Mouse (Mus musculus) heart, embryonic 16.5 days (tissue): ENCODE results near the gene Ell3. TPM values are rescaled to one million over a fixed set of nuclear protein-coding genes. Genes with fewer than 3 reads are reported as not detected.
A peak's percentile ranks its signal among the peaks of the same experiment; 100 is the strongest.

Source experiments
- ATAC-seq: fragments of 200-750 bp; cut with Nextera tagmentation; replicated peaks from 2 replicates; pipeline ENCODE4 v1.8.0; 2017; ENCODE audit warnings: moderate number of reproducible peaks; ENCODE audit not compliant: insufficient read depth, low FRiP score; ENCODE audit errors: extremely low read depth
- H3K27ac ChIP-seq: fragments of 300-500 bp; sonication (generic); 2 replicates; pipeline ENCODE4 v1.5.1; 2014; ENCODE audit warnings: mild to moderate bottlenecking, low read length, control low read depth, moderate library complexity
- H3K27me3 ChIP-seq: fragments of 300-500 bp; sonication (generic); 2 replicates; pipeline ENCODE4 v1.6.1; 2014; ENCODE audit warnings: low read length, mixed read lengths; ENCODE audit not compliant: control insufficient read depth, insufficient read depth
- H3K36me3 ChIP-seq: fragments of 300-500 bp; sonication (generic); 2 replicates; pipeline ENCODE4 v1.6.1; 2014; ENCODE audit not compliant: control insufficient read depth, insufficient read depth
- H3K4me1 ChIP-seq: fragments of 300-500 bp; sonication (generic); 2 replicates; pipeline ENCODE4 v1.6.1; 2014; ENCODE audit warnings: low read length, mixed read lengths; ENCODE audit not compliant: control insufficient read depth, insufficient read depth
- H3K4me2 ChIP-seq: fragments of 300-500 bp; sonication (generic); 2 replicates; pipeline ENCODE4 v1.6.1; 2014; ENCODE audit warnings: low read depth, mild to moderate bottlenecking, control low read depth, low read length
- H3K4me3 ChIP-seq: fragments of 300-500 bp; sonication (generic); 2 replicates; pipeline ENCODE4 v1.5.1; 2014; ENCODE audit warnings: mild to moderate bottlenecking, control low read depth, low read length
- H3K9ac ChIP-seq: fragments of 300-500 bp; sonication (generic); 2 replicates; pipeline ENCODE4 v1.6.1; 2014; ENCODE audit warnings: low read length, control low read depth
- H3K9me3 ChIP-seq: fragments of 300-500 bp; sonication (generic); replicated peaks from 2 replicates; pipeline ENCODE4 v1.6.1; 2016; ENCODE audit warnings: low read length; ENCODE audit not compliant: control insufficient read depth
- WGBS: fragments of 180-500 bp; shearing (Covaris S2); extraction: QIAGEN DNeasy Blood & Tissue Kit; methylation state at CpG from one replicate; pipeline ENCODE4 v1.1.7; 2014; 5-methylcytosine and 5-hydroxymethylcytosine counted together
- polyA plus RNA-seq: library from polyadenylated mRNA; unstranded; fragments of >200 nt; fragmentation: Nextera tagmentation; extraction: Ambion mirVana; gene quantifications from 2 replicates; pipeline ENCODE4 v1.2.1, GENCODE M21; 2015

Ell3 gene
- polyA plus RNA-seq, 1 experiment from 2014 or later, result 1.1 TPM

- peaks cover 26% of the 10 kb centered on the region for H3K36me3 ChIP-seq
- H3K4me2 ChIP-seq, result no peak overlapping the region
- peaks cover 15% of the 10 kb centered on the region for H3K4me1 ChIP-seq
- no peaks in the 10 kb centered on the region for H3K9me3 ChIP-seq
- WGBS, result 44% methylated on average over 5 of the region's 5 CpGs
- ATAC-seq, result no peak
- no peak overlapping the region for H3K27ac ChIP-seq
- H3K9ac ChIP-seq, result no peak overlapping the region
- no peaks in the 10 kb centered on the region for H3K27me3 ChIP-seq
- H3K4me3 ChIP-seq, result no peak overlapping the region
Measured at GRCm38 (mm10) chr2:121440834-121441605, 3.1 kb downstream of the Ell3 start.

DNA sequence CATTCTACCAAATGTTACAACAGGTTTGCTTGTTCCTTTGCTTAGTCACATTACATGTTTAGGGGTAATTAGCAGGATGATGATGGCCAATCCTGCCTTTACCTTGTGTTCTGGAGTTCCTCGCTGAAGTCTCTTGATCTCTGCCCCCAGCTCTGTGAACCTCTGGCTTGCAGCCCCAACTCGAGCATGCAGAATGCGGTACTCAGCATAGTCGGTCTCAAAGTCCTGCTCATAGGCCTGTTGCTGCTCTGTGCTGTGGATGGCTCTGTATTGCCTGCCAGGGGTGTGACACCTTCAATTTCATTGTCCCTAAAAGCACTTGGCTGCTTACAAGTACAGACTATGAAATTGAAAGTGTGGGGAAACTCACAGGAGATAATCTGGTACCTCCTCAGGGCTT lies 4.3 kb downstream of the Ell3 start:
- no peak overlapping the region for H3K9ac ChIP-seq
- H3K4me3 ChIP-seq, result no peak overlapping the region
- no peak overlapping the region for H3K4me2 ChIP-seq
- ATAC-seq, result no peak
- peaks cover 35% of the 10 kb centered on the region for H3K36me3 ChIP-seq
- no peak overlapping the region for H3K27ac ChIP-seq
- no peaks in the 10 kb centered on the region for H3K9me3 ChIP-seq
- WGBS, result 64% methylated on average over 4 of the region's 4 CpGs
- no peaks in the 10 kb centered on the region for H3K27me3 ChIP-seq
- peaks cover 15% of the 10 kb centered on the region for H3K4me1 ChIP-seq

GRCm38 (mm10) chr2:121434854-121435253 lies 9.2 kb downstream of the Ell3 start:
- Histone ChIP-seq H3K4me2 (no peak overlapping the region), H3K9ac (no peak overlapping the region), H3K36me3 (peaks cover 78% of the 10 kb centered on the region), H3K4me3 (no peak overlapping the region), H3K27me3 (no peaks in the 10 kb centered on the region), H3K4me1 (no peaks in the 10 kb centered on the region), H3K9me3 (no peaks in the 10 kb centered on the region), H3K27ac (no peak overlapping the region)
- no peak for ATAC-seq
- 100% methylated on average over 1 of the region's 1 CpGs for WGBS

- ATAC-seq, result no peak
- Histone ChIP-seq H3K4me2 (no peak overlapping the region), H3K36me3 (peaks cover 72% of the 10 kb centered on the region), H3K4me3 (no peak overlapping the region), H3K9ac (no peak overlapping the region), H3K27ac (no peak overlapping the region), H3K27me3 (no peaks in the 10 kb centered on the region), H3K4me1 (no peaks in the 10 kb centered on the region), H3K9me3 (no peaks in the 10 kb centered on the region)
- WGBS, result 83% methylated on average over 2 of the region's 2 CpGs
Measured at GRCm38 (mm10) chr2:121425890-121426289, 18.2 kb downstream of the Ell3 start.

- H3K4me3 ChIP-seq, result no peak overlapping the region
- 88% methylated on average over 2 of the region's 2 CpGs for WGBS
- no peak overlapping the region for H3K4me2 ChIP-seq
- no peak for ATAC-seq
- 0 out of 2 replicates have a peak, but pooled peaks cover 3% of the 10 kb centered on the region for H3K4me1 ChIP-seq
- no peaks in the 10 kb centered on the region for H3K27me3 ChIP-seq
- no peak overlapping the region for H3K27ac ChIP-seq
- H3K9me3 ChIP-seq, result no peaks in the 10 kb centered on the region
- peaks cover 58% of the 10 kb centered on the region for H3K36me3 ChIP-seq
- H3K9ac ChIP-seq, result no peak overlapping the region
Measured at GRCm38 (mm10) chr2:121423166-121423565, 20.9 kb downstream of the Ell3 start.

DNA sequence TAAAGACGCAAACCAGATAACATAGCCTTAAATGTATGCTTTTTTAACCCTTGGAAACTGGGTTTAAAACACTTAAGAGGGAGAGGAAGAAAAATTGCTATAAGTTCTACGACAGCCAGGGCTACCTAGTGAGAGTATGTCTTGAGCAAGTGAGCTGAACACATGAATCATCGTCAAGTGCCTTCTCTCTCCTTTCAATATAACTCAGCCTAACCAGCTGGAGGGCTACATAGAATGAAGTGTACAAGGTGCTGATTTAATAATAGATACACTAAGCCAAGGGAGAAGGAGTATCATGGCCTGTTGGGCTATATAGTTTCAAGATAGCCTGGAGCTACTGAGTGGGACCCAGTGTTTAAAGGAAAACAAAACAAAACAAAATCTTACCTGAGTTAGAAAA lies 25.6 kb downstream of the Ell3 start:
- WGBS, result 77% methylated on average over 3 of the region's 3 CpGs
- Histone ChIP-seq H3K4me3 (no peak overlapping the region), H3K9ac (no peak overlapping the region), H3K4me1 (peaks cover 21% of the 10 kb centered on the region), H3K36me3 (peaks cover 30% of the 10 kb centered on the region), H3K4me2 (no peak overlapping the region), H3K9me3 (no peaks in the 10 kb centered on the region), H3K27ac (no peak overlapping the region), H3K27me3 (no peaks in the 10 kb centered on the region)
- ATAC-seq, result no peak

DNA sequence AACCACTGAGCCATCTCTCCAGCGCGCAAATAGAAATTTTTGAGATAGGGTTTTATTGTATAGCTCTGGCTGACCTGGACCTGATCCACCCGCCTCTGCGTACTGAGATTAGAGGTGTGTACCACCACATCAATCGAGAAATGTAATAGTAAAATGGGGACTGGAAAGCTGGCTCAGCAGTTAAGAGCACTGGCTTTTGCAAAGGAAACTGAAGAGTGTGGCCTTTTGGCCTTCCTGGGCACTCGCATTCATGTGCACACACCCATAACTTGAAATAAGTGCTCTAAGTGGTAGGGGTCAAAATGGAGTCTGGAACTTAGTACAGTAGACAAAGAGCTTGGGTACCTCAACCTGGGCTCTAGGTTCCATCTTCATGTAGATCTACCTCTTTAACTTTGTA lies 27.7 kb downstream of the Ell3 start:
- Histone ChIP-seq H3K9ac (no peak overlapping the region), H3K4me1 (peaks cover 24% of the 10 kb centered on the region), H3K4me2 (peak overlapping the region; percentile 68)

DNA sequence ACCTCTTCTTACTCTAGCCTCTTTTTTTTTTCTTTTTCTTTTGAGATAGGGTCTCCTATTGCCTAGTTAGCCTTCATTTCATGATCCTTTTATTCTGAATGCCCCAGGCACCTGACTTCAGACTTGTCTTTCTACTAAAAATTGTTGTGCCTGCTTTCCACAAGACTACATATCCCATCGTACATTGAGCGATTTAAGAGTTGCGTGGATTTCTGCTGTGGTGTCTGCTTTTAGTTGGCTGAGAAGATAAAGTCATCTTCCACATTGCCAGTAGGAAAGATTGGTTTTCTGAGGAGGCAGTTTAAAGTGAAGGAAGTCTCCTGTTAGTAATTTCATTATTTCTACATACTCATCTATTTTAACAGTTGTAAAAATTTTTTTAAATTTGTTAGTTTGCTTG lies 28.5 kb downstream of the Ell3 start:
- no peak for ATAC-seq
- Histone ChIP-seq H3K9ac (peak overlapping the region; percentile 99; the same call in 1 of the 2 replicates), H3K4me2 (peak overlapping the region; percentile 68), H3K9me3 (no peaks in the 10 kb centered on the region), H3K4me1 (peaks cover 24% of the 10 kb centered on the region), H3K4me3 (peak overlapping the region; percentile 90), H3K36me3 (peaks cover 9% of the 10 kb centered on the region), H3K27me3 (no peaks in the 10 kb centered on the region), H3K27ac (no peak overlapping the region)
- WGBS, result 50% methylated on average over 3 of the region's 3 CpGs

More for the DNA sequence above, 27.7 kb downstream of the Ell3 start:
- no peaks in the 10 kb centered on the region for H3K27me3 ChIP-seq
- ATAC-seq, result no peak
- H3K9me3 ChIP-seq, result no peaks in the 10 kb centered on the region
- peaks cover 13% of the 10 kb centered on the region for H3K36me3 ChIP-seq
- 76% methylated on average over 6 of the region's 6 CpGs for WGBS
- H3K4me3 ChIP-seq, result peak overlapping the region; percentile 9
- no peak overlapping the region for H3K27ac ChIP-seq

DNA sequence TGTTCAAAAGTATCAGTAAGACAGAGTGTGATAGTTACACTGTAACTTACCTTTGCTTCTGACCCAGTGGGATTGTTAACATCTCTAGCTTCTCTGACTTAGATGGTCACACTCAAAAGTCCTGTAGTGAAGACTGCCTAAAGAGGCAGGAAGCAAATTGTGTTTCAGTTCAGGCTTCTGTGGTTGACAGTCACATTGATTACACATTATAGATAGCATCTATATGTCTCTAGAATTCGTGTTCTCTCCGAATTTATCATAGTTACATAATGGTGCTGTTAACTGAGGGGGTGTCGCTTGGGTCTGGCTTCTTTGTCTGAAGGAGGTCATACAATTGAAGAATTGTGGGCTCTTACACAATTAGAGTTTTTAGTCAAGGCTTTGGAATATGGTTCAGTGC lies 29.0 kb downstream of the Ell3 start:
- Histone ChIP-seq H3K4me1 (peaks cover 24% of the 10 kb centered on the region), H3K9ac (peak overlapping the region; percentile 99), H3K27ac (0 out of 2 replicates have a peak overlapping the region, but pooled peaks have one; percentile 13), H3K9me3 (no peaks in the 10 kb centered on the region), H3K4me3 (peak overlapping the region; percentile 90), H3K27me3 (no peaks in the 10 kb centered on the region), H3K4me2 (peak overlapping the region; percentile 68), H3K36me3 (peaks cover 9% of the 10 kb centered on the region)
- ATAC-seq, result no peak
- WGBS, result 32% methylated on average over 3 of the region's 3 CpGs
